Mouse (Mus musculus): ENCODE results near the gene Osbpl6. TPM values are rescaled to one million over a fixed set of nuclear protein-coding genes. Genes with fewer than 3 reads are reported as not detected.

Osbpl6 gene
- total RNA-seq, 2 experiments from 2014 or later = 35.9 to 44.0 TPM

DNA sequence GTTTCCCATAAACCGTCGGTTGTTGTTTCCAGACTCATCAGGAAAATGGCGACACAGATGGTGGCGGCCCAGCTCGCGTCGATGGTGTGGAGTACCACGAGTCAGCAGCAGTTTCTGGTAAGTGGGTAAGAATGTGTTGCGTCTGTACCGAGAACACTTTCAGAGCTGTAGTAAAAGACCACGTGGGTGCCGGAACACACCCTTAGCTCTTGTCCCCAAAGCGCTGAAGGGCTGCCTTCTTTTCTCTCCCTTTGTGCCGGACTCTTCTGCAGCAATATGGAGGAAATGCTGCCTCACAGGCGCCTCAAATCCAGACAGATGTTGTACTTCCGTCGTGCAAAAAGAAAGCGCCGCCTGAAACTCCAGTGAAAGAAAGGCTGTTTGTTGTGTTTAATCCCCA is 27.7 kb upstream of the Osbpl6 start:
- Histone ChIP-seq H3K27ac (no peak overlapping the region), H3K4me3 (no peak overlapping the region)
- DNase-seq = no peak
- TF ChIP-seq CTCF (IDR thresholded peaks at IDR 0.05) = no peak
- intact Hi-C loops (cut with DNase I) = no loop called here

DNA sequence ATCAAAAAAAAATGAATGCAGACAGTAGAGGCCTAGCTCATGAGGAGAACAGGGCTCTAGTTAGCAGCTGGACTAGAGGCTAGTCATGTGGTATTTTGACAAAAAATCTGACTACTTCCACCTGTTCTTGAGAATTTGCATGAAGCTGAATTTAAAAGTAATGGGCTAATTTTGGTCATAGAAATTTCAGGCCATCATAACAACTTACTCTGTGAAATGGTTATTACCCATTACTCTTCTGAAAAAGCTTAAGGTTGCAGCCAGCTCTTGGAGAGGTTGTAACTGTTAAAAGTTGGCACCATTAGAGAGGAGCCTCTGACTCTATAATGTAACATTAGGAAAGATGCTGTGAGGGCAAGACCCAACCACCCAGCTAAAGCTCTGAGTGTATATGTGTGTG is 19.8 kb upstream of the Osbpl6 start:
- no peak for TF ChIP-seq CTCF (IDR thresholded peaks at IDR 0.05)
- no peak overlapping the region for H3K4me3 ChIP-seq
- intact Hi-C loops (cut with DNase I) = no loop called here
- no peak overlapping the region for H3K27ac ChIP-seq
- no peak for DNase-seq

DNA sequence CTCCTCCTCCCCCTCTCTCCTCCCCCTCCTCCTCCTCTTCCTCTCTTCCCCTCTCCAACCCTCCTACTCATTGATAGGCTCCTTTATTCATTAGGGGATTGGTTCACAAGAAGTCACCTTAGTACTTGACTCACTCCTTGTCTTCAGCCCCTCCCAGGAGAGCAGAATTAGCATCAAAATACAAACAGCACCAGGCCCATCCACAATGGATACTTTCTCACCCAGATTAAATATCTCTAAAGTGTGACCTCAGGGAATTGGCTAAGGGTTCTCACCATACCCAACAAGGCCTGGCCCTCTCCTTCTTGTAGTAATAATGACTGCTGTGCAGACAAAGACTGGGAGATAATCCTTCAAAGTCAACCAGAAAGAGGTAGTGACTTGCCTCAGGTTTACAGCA is 6.1 kb upstream of the Osbpl6 start:
- Histone ChIP-seq H3K4me3 (no peak overlapping the region), H3K27ac (no peak overlapping the region)
- TF ChIP-seq CTCF (IDR thresholded peaks at IDR 0.05) = no peak
- intact Hi-C loops (cut with DNase I) = no loop called here
- DNase-seq = no peak

DNA sequence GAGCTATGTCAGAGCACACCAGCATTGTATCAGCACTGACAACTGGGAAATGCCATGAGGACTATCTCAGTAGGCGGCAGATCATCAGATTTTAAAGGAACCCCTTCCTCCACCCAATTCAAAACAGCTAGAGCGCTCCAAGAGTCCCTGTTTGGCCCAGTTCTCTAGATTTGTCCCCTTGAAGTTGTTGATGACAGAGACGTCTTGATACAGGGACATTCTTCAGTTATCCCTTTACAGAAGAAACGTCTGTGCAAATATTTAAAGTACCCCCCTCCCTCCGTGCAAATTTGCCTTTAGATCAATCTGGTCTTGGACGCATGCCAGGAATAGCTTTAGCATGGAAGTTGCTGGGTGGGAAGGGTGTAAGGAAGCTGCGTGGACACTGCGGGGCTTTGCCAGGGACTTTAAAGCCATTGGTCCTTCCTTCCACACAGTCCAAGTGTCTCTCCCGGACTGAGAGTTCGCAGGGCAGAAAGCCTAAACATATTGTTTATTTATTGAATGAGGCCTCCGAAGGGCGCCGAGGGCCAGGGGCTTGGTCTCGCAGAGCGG is 635 bp upstream of the Osbpl6 start:
- intact Hi-C loops (cut with DNase I) = loop anchor here (2.0 kb wide), 1 partner anchor 135 kb away; no protein-coding TSS in a partner anchor
- peak overlapping the region; percentile 94 for H3K27ac ChIP-seq
- H3K4me3 ChIP-seq = peak overlapping the region; percentile 98
- TF ChIP-seq CTCF (IDR thresholded peaks at IDR 0.05) = no peak
- DNase-seq = no peak

DNA sequence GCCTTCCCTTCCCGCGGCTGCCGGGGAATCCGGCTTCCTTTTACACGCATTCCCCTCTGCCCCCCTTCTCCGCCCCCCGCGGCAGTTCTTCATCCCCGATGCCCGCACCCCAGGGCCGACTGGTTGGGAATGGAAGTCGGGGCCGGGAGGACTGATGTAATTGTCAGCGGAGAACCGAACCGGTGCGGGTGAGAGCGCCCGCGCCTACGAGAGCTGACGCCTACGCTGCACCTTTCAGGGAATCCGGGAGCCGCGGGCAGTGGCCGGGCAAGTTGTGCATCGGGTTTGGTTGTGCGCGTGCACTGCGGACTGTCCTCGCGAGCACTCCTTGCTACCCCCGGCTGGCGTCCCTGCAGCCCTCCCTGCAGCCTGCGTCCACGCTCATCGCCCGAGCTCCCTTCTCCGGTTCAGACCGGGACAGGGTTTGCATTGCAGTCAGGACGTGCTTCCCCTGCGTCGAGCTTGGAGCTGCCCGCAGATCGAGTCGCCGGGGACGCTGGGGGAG is 681 bp downstream of the Osbpl6 start:
- intact Hi-C loops (cut with DNase I) = loop anchor here (2.0 kb wide), 1 partner anchor 134 kb away; no protein-coding TSS in a partner anchor
- Histone ChIP-seq H3K27ac (peak overlapping the region; percentile 94), H3K4me3 (peak overlapping the region; percentile 98)
- no peak for TF ChIP-seq CTCF (IDR thresholded peaks at IDR 0.05)
- peak; percentile 86 for DNase-seq

DNA sequence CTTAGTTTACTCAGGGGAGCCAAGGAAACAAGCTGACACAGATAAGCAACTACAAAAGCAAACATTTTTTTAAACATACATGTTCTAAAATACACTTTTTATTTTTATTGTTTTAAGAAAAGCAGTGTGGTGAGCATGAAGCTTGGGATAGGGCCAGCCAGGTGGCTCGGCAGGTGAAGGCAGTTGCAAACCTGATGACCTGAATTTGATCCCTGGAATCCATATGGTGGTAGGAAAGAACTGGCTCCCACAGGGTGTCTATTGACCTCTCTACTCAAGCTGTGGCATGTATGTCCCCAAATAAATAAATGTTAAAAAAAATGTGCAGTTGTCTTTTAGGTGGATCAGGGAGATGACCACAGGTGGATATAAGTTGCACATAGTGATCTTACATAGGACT is 3.2 kb downstream of the Osbpl6 start:
- TF ChIP-seq CTCF (IDR thresholded peaks at IDR 0.05) = no peak
- no peak overlapping the region for H3K4me3 ChIP-seq
- H3K27ac ChIP-seq = peak overlapping the region; percentile 41; the same call in 1 of the 2 replicates
- no peak for DNase-seq
- intact Hi-C loops (cut with DNase I) = no loop called here

DNA sequence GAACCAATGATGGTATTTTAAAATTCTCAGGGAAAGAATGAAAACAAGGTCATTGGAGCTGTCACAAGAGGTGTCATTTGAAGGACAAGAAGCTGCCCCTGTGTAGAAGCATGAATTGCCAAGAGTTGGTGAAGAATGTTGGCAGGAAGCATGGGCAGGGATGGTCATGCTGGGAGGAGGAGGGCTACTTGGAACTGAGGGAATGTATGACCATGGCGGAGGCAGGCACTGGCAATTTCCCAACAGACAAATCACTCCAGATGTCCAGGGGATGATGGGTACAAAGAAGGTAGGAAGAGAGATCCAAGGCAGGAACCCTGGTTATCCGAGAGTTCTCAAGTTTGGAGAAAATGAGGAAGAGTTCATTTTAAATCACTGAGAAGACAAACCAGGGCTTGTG is 3.7 kb downstream of the Osbpl6 start:
- intact Hi-C loops (cut with DNase I) = no loop called here
- no peak overlapping the region for H3K4me3 ChIP-seq

DNA sequence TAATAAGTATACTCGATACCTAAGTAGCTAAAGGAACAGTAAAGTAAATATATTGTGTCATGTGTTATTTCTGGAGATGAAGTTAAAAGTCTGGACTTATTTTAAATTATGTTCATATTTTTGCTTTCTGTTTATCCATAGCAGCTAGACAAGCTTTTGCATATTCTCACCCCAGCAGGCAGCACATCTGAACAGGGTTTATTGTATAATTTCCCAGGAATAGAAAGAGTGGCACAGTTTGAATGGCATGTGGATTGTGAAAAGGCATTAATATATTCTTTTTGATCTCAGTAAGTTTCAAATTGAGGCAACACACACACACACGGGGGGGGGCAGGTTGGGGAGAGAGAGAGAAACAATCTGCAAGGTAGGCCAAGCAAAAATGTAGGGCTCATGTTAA is 6.6 kb downstream of the Osbpl6 start:
- DNase-seq = no peak
- intact Hi-C loops (cut with DNase I) = no loop called here
- no peak for TF ChIP-seq CTCF (IDR thresholded peaks at IDR 0.05)

More for the DNA sequence above, 3.7 kb downstream of the Osbpl6 start:
- H3K27ac ChIP-seq = peak overlapping the region; percentile 41; the same call in 1 of the 2 replicates
- no peak for DNase-seq
- TF ChIP-seq CTCF (IDR thresholded peaks at IDR 0.05) = no peak

DNA sequence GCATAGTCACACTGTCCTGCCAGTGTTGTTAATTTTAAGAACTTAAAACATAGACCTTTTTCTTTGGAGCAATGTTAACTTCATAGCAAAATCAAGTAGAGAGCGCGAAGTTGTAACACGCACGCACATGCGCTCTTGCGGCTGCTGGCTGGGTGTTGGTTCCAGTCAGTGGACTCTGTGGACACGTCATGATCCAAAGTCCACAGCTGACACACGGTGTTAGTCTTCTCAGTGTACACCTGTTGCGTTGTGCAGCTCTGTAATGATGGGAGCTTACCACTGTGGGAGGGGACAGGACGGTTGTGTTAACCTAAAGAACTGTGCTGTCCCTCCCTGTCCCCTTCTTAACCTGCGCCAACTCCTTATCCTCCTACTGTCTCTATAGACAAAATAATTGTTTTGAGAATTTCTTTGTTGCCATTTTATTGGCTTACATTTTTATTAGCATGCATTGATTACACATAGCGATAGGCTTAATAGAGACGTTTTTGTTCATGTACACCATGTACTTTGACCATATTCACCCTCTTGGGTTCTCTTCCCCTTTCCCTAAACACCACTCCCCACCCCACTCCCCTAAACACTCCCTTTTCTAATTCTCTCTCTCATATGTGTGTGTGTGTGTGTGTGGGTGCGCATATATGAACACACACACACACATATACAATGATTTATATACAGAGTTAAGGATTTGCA is 11.3 kb downstream of the Osbpl6 start:
- intact Hi-C loops (cut with DNase I) = loop anchor here (5.0 kb wide), 1 partner anchor 50 kb away; no protein-coding TSS in a partner anchor
- TF ChIP-seq CTCF (IDR thresholded peaks at IDR 0.05) = no peak
- H3K4me3 ChIP-seq = no peak overlapping the region

More for the DNA sequence above, 6.6 kb downstream of the Osbpl6 start:
- Histone ChIP-seq H3K4me3 (peak overlapping the region; percentile 5), H3K27ac (peak overlapping the region; percentile 88)

DNA sequence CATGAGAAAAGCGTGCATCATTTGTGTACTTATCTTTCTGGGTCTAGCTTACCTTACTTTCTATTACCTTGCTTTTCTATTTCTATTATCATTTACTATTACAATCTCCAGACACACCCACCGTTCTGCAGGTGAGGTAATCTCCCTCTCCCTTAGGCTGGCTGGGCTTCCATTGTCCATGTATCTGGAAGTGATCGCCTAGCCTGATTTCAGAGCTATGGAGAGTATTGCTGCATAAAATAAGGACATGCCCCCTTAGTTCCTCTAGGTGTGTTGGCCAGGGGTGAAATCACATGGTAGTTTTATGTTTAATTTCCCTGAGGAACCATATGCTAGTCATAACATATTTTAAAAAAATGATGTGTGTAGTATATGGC is 11.8 kb downstream of the Osbpl6 start:
- intact Hi-C loops (cut with DNase I) = loop anchor here (5.0 kb wide), 1 partner anchor 49 kb away; no protein-coding TSS in a partner anchor
- H3K27ac ChIP-seq = no peak overlapping the region
- no peak for TF ChIP-seq CTCF (IDR thresholded peaks at IDR 0.05)
- H3K4me3 ChIP-seq = no peak overlapping the region
- no peak for DNase-seq

More for the DNA sequence above, 11.3 kb downstream of the Osbpl6 start:
- H3K27ac ChIP-seq = no peak overlapping the region
- no peak for DNase-seq

DNA sequence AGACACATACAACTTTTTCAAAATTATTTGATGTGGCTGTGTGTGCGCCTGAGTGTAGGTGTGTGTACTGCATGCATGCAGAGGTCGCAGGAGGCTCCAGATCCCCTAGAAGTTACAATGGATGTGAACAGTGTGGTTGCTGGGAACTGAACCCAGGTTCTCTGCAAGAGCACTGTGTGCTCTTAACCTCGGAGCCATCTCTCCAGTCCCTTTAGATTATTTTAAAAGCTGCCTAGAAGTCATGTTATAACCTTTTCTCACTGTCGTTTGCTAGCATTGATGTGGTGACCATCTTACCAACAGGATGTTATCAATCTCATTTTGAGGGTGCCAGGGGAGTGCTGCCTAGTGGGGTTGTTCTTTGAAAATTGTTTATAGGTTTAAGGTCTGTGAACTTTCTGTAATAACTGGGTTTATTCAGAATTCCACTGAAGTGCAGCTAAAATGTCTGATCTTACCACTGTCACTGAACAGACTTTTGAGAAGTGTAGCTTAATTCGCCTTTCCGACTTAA is 15.2 kb downstream of the Osbpl6 start:
- intact Hi-C loops (cut with DNase I) = no loop called here
- Histone ChIP-seq H3K4me3 (no peak overlapping the region), H3K27ac (no peak overlapping the region)
- no peak for DNase-seq
- no peak for TF ChIP-seq CTCF (IDR thresholded peaks at IDR 0.05)

DNA sequence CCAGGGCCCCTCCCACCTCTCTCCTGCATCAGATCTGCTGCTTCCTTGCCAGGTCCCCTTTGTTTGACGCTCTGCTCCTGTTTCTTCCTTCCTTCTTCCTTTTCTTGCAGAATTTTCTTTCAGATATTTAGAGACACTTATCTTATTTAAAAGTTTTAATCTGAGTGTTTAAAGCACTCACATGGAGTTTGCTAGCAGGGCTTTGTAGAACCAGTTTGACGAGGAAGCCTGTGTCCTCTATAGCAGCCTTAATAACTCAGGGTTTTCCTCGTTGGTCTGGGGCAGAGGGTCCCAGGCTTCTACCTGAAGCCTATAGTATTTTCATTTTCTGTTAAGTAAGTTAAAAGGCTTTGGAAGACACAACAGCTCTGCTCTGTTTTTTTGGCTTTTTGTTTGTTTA is 20.5 kb downstream of the Osbpl6 start:
- no peak overlapping the region for H3K27ac ChIP-seq
- intact Hi-C loops (cut with DNase I) = no loop called here
- no peak for DNase-seq
- TF ChIP-seq CTCF (IDR thresholded peaks at IDR 0.05) = no peak
- H3K4me3 ChIP-seq = no peak overlapping the region

DNA sequence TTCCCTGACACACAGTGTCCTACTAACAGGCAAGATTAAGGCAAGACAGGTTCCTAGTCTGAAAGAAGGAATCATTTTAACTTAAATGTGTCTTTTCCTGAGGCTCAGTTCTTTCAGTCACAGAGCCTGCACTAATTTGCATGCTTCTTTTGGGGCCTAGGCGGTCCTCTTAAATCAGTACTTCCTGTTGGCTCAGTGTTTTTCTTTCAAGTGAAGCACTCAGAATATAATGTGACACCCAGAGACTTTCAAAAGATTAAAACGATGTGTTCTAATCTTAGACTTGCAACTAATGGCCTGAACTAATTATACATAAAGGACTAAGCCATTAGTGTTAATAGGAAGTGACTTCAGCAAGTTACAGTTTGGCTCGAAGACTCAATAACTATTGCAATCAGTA is 23.0 kb downstream of the Osbpl6 start:
- no peak for DNase-seq
- intact Hi-C loops (cut with DNase I) = no loop called here
- no peak for TF ChIP-seq CTCF (IDR thresholded peaks at IDR 0.05)
- Histone ChIP-seq H3K27ac (no peak overlapping the region), H3K4me3 (no peak overlapping the region)

All from gastrocnemius, adult 2 months (tissue).